Mouse (Mus musculus): Measurements from ENCODE around the gene Olfr653. TPM values are rescaled to one million over a fixed set of nuclear protein-coding genes. Genes with fewer than 3 reads are reported as not detected.

Olfr653 gene
- total RNA-seq (2021): not detected
- long read RNA-seq, experiment 1: 0 reads
- long read RNA-seq, experiment 2: 0 reads

- no peak for DNase-seq
These were observed at the start of gene Olfr653 for GRCm38 (mm10) chr7:104577014-104577413. Olfr653 (plus strand) TSS chr7:104577314.

DNA sequence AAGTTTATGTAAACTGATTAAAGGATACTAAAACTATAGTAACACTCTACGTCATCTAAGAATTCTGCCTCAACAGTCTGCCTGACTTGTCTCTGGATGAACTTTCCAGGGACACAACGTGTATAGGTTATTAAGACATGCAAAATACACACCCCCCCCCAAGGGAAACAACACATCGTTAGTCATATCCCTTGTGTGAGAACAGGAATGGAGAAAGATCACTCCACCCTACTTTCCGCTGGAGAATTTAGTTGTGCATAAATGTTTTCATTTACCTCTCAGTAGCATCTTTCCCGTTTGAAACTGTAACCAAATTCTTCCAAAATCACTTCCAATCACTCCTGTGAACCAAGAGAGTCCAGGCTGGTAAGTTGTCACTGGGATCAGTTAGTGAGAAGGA is 27.3 kb upstream of the Olfr653 start, which contains the start of gene Olfr651:
Gene Olfr651, plus strand, starts transcription at position 301 of the 400 bp plus-strand sequence.
- no peak for DNase-seq

GRCm38 (mm10) chr7:104552700-104553099 is 24.4 kb upstream of the Olfr653 start:
- no peak for DNase-seq

DNA sequence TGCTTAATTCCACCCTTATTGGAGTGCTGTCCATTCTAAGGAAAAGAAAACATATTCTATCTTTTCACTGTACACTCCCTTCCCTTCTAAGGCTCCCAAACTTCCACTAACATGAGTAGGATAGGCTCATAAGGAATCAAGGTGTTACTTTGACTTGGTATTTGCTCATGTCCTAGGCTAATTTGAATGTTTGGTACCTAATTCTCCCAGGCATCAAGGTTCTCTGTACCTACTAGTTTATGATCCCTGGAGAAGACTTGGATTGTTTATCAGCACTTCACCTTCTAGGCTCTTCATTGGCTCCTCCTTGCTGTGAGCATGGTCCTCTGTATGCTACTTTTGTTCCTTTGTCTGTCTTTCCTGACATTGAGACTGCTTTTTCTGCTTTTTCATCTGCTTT is 16.5 kb upstream of the Olfr653 start, which contains the start of gene Olfr652:
Gene Olfr652, plus strand, starts transcription at position 301 of the 400 bp plus-strand sequence.
- DNase-seq: no peak

- no peak for DNase-seq
These were observed 3.7 kb downstream of the Olfr653 start for GRCm38 (mm10) chr7:104580846-104581245.

- DNase-seq: no peak
These were observed 4.3 kb downstream of the Olfr653 start for GRCm38 (mm10) chr7:104581429-104581828.

GRCm38 (mm10) chr7:104586725-104587124 is 9.6 kb downstream of the Olfr653 start, which contains the start of gene Olfr654:
Olfr654 (plus strand) TSS chr7:104587025.
- DNase-seq: no peak

- no peak for DNase-seq
These were observed 11.2 kb downstream of the Olfr653 start for GRCm38 (mm10) chr7:104588274-104588673.

DNA sequence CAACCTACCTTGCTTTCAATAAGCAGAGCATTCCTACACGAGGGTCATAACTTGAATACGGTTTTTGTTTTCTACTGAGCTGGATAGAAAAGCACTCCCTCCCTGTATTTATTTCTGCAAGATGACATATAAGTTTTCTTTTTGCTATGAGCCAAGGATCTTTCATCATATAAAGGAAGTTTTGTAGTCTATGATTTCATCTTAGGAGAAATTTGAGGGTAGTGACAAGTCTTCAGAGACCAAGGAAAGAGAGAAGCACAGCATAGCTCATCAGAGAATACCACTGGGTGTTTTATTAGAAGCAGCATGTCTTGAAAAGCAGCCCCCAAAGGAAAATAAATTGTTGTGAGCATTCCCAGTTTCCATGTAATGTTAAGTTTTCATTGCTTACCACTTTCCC is 24.6 kb downstream of the Olfr653 start, which contains the start of gene Olfr655:
Gene Olfr655, minus strand, starts transcription at position 101 of the 400 bp plus-strand sequence.
- no peak for DNase-seq

GRCm38 (mm10) chr7:104603173-104603572 is 26.1 kb downstream of the Olfr653 start:
- peak; percentile 65 for DNase-seq

DNA sequence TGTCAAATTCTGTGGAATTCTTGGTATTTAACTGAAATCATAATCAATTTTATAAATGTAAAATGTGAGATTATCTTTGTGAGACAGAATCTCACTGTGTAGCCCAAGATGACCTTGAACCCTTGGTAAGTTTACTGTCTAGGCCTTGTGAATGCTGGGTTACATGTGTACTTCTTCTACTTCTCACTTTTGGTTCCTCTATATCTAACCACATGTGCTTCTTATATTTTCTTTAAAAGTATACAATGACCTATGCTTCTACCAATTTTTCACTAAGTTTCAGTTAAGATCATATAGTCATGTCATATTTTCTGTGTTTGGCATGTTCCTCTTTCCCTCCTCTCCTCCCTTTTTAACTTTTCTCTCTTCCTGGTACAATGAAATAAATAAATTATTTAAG is 27.6 kb downstream of the Olfr653 start:
- no peak for DNase-seq

DNA sequence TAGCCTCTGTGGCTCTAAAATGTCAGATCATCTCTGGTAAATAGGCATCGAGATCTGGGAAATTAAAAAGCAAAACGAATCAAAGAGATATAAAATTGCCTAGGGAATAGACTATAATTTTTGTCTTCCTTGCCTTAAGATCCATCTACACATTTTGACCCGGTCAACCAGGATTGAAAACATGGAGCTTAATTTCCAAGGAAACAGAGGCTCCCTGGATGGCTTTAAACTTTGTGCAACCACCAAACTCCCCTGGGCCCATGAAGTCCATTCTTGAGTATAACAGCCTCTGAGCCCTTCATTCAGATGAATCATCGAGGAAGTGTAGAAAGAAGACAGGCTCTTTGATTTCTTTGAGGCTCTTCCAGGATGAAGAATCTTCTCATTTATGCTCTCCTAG is 36.5 kb downstream of the Olfr653 start, which contains the start of gene Olfr656:
Gene Olfr656, plus strand, starts transcription at position 301 of the 400 bp plus-strand sequence.
- no peak for DNase-seq

- no peak for DNase-seq
These were observed 47.4 kb downstream of the Olfr653 start, which contains the start of gene Olfr657 for GRCm38 (mm10) chr7:104624494-104624893. Olfr657 (plus strand) TSS chr7:104624794.

Other genes starting within 250 kb of the Olfr653 start
- under 1 TPM; 0.21 to 0.69 TPM for gene Trim34b, start 247.8 kb upstream of the Olfr653 start, total RNA-seq (2021)
- gene Trim12c, start 224.0 kb upstream of the Olfr653 start, total RNA-seq (2021): 10 to 100 TPM in 1 of 2 experiments, 1 to 10 TPM in 1; 7.1 to 11.7 TPM
- gene Trim30b, start 207.4 kb upstream of the Olfr653 start, total RNA-seq (2021): under 1 TPM; 0.21 to 0.39 TPM
- gene Trim30c, start 176.5 kb upstream of the Olfr653 start, total RNA-seq (2021): under 1 TPM in 1 of 2 experiments, not detected in 1; 0.18 TPM
- 1 to 10 TPM; 4.2 TPM for gene Trim30a, start 112.1 kb upstream of the Olfr653 start, total RNA-seq (2021)
- gene Trim30d, start 69.5 kb upstream of the Olfr653 start, total RNA-seq (2021): 1 to 10 TPM; 3.3 to 5.3 TPM
- gene Olfr651, start 27.2 kb upstream of the Olfr653 start, total RNA-seq (2021): not detected
- gene Olfr652, start 16.4 kb upstream of the Olfr653 start, total RNA-seq (2021): not detected
- not detected for gene Olfr654, start 9.7 kb downstream of the Olfr653 start, total RNA-seq (2021)
- not detected for gene Olfr655, start 24.5 kb downstream of the Olfr653 start, total RNA-seq (2021)
- under 1 TPM in 1 of 2 experiments, not detected in 1; 0.06 TPM for gene Olfr656, start 36.6 kb downstream of the Olfr653 start, total RNA-seq (2021)
- gene Olfr657, start 47.5 kb downstream of the Olfr653 start, total RNA-seq (2021): not detected
- gene Olfr658, start 70.0 kb downstream of the Olfr653 start, total RNA-seq (2021): not detected
- gene Olfr659, start 89.4 kb downstream of the Olfr653 start, total RNA-seq (2021): not detected
- gene Olfr661, start 109.2 kb downstream of the Olfr653 start, total RNA-seq (2021): not detected
- not detected for gene Usp17le, start 200.2 kb downstream of the Olfr653 start, total RNA-seq (2021)

Measured in adrenal gland, postnatal 10 days (tissue).